Mouse (Mus musculus): ENCODE data around the gene Olfr149. TPM values are rescaled to one million over a fixed set of nuclear protein-coding genes. Genes with fewer than 3 reads are reported as not detected.

The Olfr149 gene
- polyA plus RNA-seq, 1 experiment from 2014 or later, result not detected

Other genes starting within 250 kb of the Olfr149 start
- not detected in 2 replicates for gene Olfr955, start 235.2 kb downstream of the Olfr149 start, polyA plus RNA-seq (2016; fragmentation: Nextera tagmentation; extraction: Ambion mirVana)
- not detected in 2 replicates for gene Olfr44, start 213.1 kb downstream of the Olfr149 start, polyA plus RNA-seq (2016; fragmentation: Nextera tagmentation; extraction: Ambion mirVana)
- gene Olfr957, start 191.3 kb downstream of the Olfr149 start, polyA plus RNA-seq (2016; fragmentation: Nextera tagmentation; extraction: Ambion mirVana), result not detected in 2 replicates
- not detected in 2 replicates for gene Olfr958, start 153.1 kb downstream of the Olfr149 start, polyA plus RNA-seq (2016; fragmentation: Nextera tagmentation; extraction: Ambion mirVana)
- not detected in 2 replicates for gene Olfr959, start 131.5 kb downstream of the Olfr149 start, polyA plus RNA-seq (2016; fragmentation: Nextera tagmentation; extraction: Ambion mirVana)
- 9.3 and 12.8 TPM in 2 replicates for gene AW551984, start 102.7 kb downstream of the Olfr149 start, polyA plus RNA-seq (2016; fragmentation: Nextera tagmentation; extraction: Ambion mirVana)
- gene Olfr148, start 96.5 kb downstream of the Olfr149 start, polyA plus RNA-seq (2016; fragmentation: Nextera tagmentation; extraction: Ambion mirVana), result not detected in 2 replicates
- gene Olfr960, start 85.7 kb downstream of the Olfr149 start, polyA plus RNA-seq (2016; fragmentation: Nextera tagmentation; extraction: Ambion mirVana), result not detected in 2 replicates
- not detected in 2 replicates for gene Olfr961, start 62.0 kb downstream of the Olfr149 start, polyA plus RNA-seq (2016; fragmentation: Nextera tagmentation; extraction: Ambion mirVana)
- not detected in 2 replicates for gene Olfr963, start 39.9 kb downstream of the Olfr149 start, polyA plus RNA-seq (2016; fragmentation: Nextera tagmentation; extraction: Ambion mirVana)
- not detected in 2 replicates for gene Olfr965, start 4.2 kb upstream of the Olfr149 start, polyA plus RNA-seq (2016; fragmentation: Nextera tagmentation; extraction: Ambion mirVana)
- not detected in 2 replicates for gene Olfr150, start 23.9 kb upstream of the Olfr149 start, polyA plus RNA-seq (2016; fragmentation: Nextera tagmentation; extraction: Ambion mirVana)
- not detected in 2 replicates for gene Olfr967, start 39.1 kb upstream of the Olfr149 start, polyA plus RNA-seq (2016; fragmentation: Nextera tagmentation; extraction: Ambion mirVana)
- not detected in 2 replicates for gene Olfr968, start 76.1 kb upstream of the Olfr149 start, polyA plus RNA-seq (2016; fragmentation: Nextera tagmentation; extraction: Ambion mirVana)
- not detected in 2 replicates for gene Olfr969, start 83.8 kb upstream of the Olfr149 start, polyA plus RNA-seq (2016; fragmentation: Nextera tagmentation; extraction: Ambion mirVana)
- not detected in 2 replicates for gene Olfr970, start 101.7 kb upstream of the Olfr149 start, polyA plus RNA-seq (2016; fragmentation: Nextera tagmentation; extraction: Ambion mirVana)
- gene Olfr971, start 129.8 kb upstream of the Olfr149 start, polyA plus RNA-seq (2016; fragmentation: Nextera tagmentation; extraction: Ambion mirVana), result not detected in 2 replicates
- not detected in 2 replicates for gene Olfr972, start 159.3 kb upstream of the Olfr149 start, polyA plus RNA-seq (2016; fragmentation: Nextera tagmentation; extraction: Ambion mirVana)
- not detected in 2 replicates for gene Olfr229, start 200.2 kb upstream of the Olfr149 start, polyA plus RNA-seq (2016; fragmentation: Nextera tagmentation; extraction: Ambion mirVana)
- not detected in 2 replicates for gene Olfr974, start 230.4 kb upstream of the Olfr149 start, polyA plus RNA-seq (2016; fragmentation: Nextera tagmentation; extraction: Ambion mirVana)
- not detected in 2 replicates for gene Olfr975, start 244.9 kb upstream of the Olfr149 start, polyA plus RNA-seq (2016; fragmentation: Nextera tagmentation; extraction: Ambion mirVana)